Comparison of ENCODE assay signal across 11 mouse cellular contexts in genomic region chr7:113186041-113186800, GRCm38 (mm10). TPM values are rescaled to one million over a fixed set of nuclear protein-coding genes. Genes with fewer than 3 reads are reported as not detected.
DNase-seq lines count a peak whose midpoint lies in the region; ATAC-seq lines count a peak whose summit lies in the region.
"Had no signal": no experiment of that assay in that cellular context is flagged by ENCODE, and none has a peak within 500 bp of the region (broad histone marks: within the 10 kb centered on the region; RNA-seq: fewer than 3 reads in every experiment).

No protein-coding gene starts in this region.

- no peaks in the 10 kb centered on the region for H3K27me3 ChIP-seq in forebrain, embryonic 12.5 days
- H3K27me3 ChIP-seq: liver, embryonic 13.5 days had no signal

- no peak overlapping the region for H3K9ac ChIP-seq in forebrain, embryonic 12.5 days
- H3K9ac ChIP-seq: liver, embryonic 13.5 days had no signal

- peak; percentile 54 for DNase-seq in gastrocnemius, adult 18-20 months (ENCODE audit: low spot score)
- no peak for DNase-seq in gastrocnemius, postnatal 4 days (ENCODE audit: low spot score in 2 of 2)
- peak; percentile 28 for DNase-seq in 416B (ENCODE audit: low read depth)
- peak; percentile 21 for DNase-seq in adrenal gland, postnatal 25 days
- DNase-seq in kidney, adult 9 months, result peak; percentile 49
- DNase-seq in layer of hippocampus, adult 8-10 months (ENCODE audit: low spot score in 2 of 2), result no peak
- no peak for DNase-seq in right cerebral cortex, postnatal 36 days (ENCODE audit: low spot score in 2 of 2)
- DNase-seq: liver, embryonic 13.5 days had no signal

- ATAC-seq in forebrain, embryonic 12.5 days (ENCODE audit: low FRiP score), result no peak
- ATAC-seq: midbrain, embryonic 16.5 days had no signal

- H3K4me2 ChIP-seq in forebrain, embryonic 12.5 days, result no peak overlapping the region
- H3K4me2 ChIP-seq: liver, embryonic 13.5 days had no signal

- H3K9me3 ChIP-seq in forebrain, embryonic 12.5 days, result no peaks in the 10 kb centered on the region
- H3K9me3 ChIP-seq: liver, embryonic 13.5 days had no signal

- H3K4me1 ChIP-seq in forebrain, embryonic 12.5 days, result no peaks in the 10 kb centered on the region
- H3K4me1 ChIP-seq: liver, embryonic 13.5 days had no signal

- no peak overlapping the region for H3K27ac ChIP-seq in forebrain, embryonic 12.5 days
- H3K27ac ChIP-seq: liver, embryonic 13.5 days had no signal

- no peaks in the 10 kb centered on the region for H3K36me3 ChIP-seq in forebrain, embryonic 12.5 days (replicated peaks)
- H3K36me3 ChIP-seq: liver, embryonic 13.5 days had no signal

- 65% methylated on average over 10 of the region's 10 CpGs for WGBS in forebrain, embryonic 12.5 days

- H3K4me3 ChIP-seq in forebrain, embryonic 12.5 days (replicated peaks), result no peak overlapping the region
- H3K4me3 ChIP-seq: left cerebral cortex, adult 2 months; liver, embryonic 13.5 days had no signal

RNA-seq across cellular contexts. Expression of gene Arntl, which starts 21.0 kb away (rescaled TPM):
- 10 to 100 TPM; 21.9 to 31.8 TPM for total RNA-seq in gastrocnemius, adult 18-20 months (2021)
- total RNA-seq in gastrocnemius, postnatal 4 days (2021), result 10 to 100 TPM in 1 of 2 experiments, 1 to 10 TPM in 1; 9.0 to 10.7 TPM
- total RNA-seq in adrenal gland, postnatal 25 days (2021), result 5.4 and 13.8 TPM in 2 replicates
- 9.9 and 11.3 TPM in 2 replicates for polyA plus RNA-seq in forebrain, embryonic 12.5 days (2016; fragmentation: Nextera tagmentation; extraction: Ambion mirVana)
- 10 to 100 TPM; 28.3 to 37.8 (median 31.9) TPM for total RNA-seq in layer of hippocampus, adult 8-10 months (2022)

Comparison
In these comparisons a context has a peak if more than half of its experiments do, and no peak if none do; other contexts are left out.
1. DNase-seq: peak in gastrocnemius, adult 18-20 months (single experiment), 416B (single experiment), adrenal gland, postnatal 25 days (single experiment) and kidney, adult 9 months (single experiment); none in gastrocnemius, postnatal 4 days (0 of 2), layer of hippocampus, adult 8-10 months (0 of 2) and right cerebral cortex, postnatal 36 days (0 of 2).